Mouse (Mus musculus) bone marrow macrophage, adult 2 months (primary cell): Measurements from ENCODE around the gene 4930579F01Rik.

Experiments
- CTCF ChIP-seq: IDR thresholded peaks from 2 replicates; pipeline ENCODE4 v1.5.1; 2012; ENCODE audit warnings: low read depth, mild to moderate bottlenecking, low read length, moderate library complexity
- POLR2A ChIP-seq: IDR thresholded peaks from 2 replicates; pipeline ENCODE4 v1.6.1; 2012; ENCODE audit warnings: mild to moderate bottlenecking, low read depth, low read length, borderline replicate concordance

DNA sequence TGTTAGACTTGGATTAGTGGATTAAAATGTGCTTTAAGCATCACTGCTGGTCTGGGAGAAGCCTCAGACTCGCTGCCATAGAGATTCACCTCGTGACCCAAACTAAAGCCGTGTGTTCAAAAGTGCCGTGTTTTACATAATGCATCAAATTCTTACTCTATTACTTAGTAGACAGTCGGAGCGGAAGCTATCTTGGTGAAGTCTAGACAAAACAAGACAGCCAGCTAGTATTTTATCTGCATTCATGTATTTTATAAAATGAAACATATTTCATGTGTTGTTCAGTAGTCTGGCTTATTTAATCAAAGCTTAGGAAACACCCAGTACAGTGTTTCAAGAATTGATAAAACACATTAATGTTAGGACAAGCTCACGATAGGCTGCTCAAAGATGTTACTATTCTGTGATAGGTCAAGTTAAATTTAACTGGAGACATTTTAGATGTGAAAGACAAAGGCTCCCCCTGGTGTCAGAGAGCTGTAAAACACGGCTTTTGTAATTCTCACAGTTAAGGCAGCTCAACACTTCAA is 48.9 kb downstream of the 4930579F01Rik start, which contains the start of gene Mttp:
- TF ChIP-seq POLR2A (no peak), CTCF (no peak)
